Mouse (Mus musculus) liver, adult 2 months (tissue): ENCODE results near the gene Arhgap44.

Source experiments
- CTCF ChIP-seq: fragments of 200-500 bp; IDR thresholded peaks from 2 replicates; pipeline ENCODE4 v1.5.1; 2011; ENCODE audit warnings: low read depth, low read length, control low read depth
- POLR2A ChIP-seq: fragments of 200-500 bp; IDR thresholded peaks from 2 replicates; pipeline ENCODE4 v1.6.1; 2011; ENCODE audit warnings: low read length, control low read depth; ENCODE audit not compliant: insufficient read depth; ENCODE audit errors: extremely low read depth

- TF ChIP-seq POLR2A (no peak), CTCF (no peak)
Measured at GRCm38 (mm10) chr11:65107151-65107550, 55.6 kb downstream of the Arhgap44 start.
